Mouse (Mus musculus) lung, embryonic 16.5 days (tissue): Measurements from ENCODE around the gene Hmg20b. TPM values are rescaled to one million over a fixed set of nuclear protein-coding genes. Genes with fewer than 3 reads are reported as not detected.
A peak's percentile ranks its signal among the peaks of the same experiment; 100 is the strongest.

Source experiments
- ATAC-seq: fragments of 200-750 bp; cut with Nextera tagmentation; 2 replicates; pipeline ENCODE4 v1.8.0; 2017; ENCODE audit warnings: low read depth, mild to moderate bottlenecking, moderate library complexity
- H3K27ac ChIP-seq: fragments of 300-500 bp; sonication (generic); 2 replicates; pipeline ENCODE4 v1.5.1; 2014; ENCODE audit warnings: mild to moderate bottlenecking, control low read depth, low read length
- H3K27me3 ChIP-seq: fragments of 300-500 bp; sonication (generic); 2 replicates; pipeline ENCODE4 v1.6.1; 2014; ENCODE audit warnings: low read depth, low read length, mixed read lengths; ENCODE audit not compliant: control insufficient read depth, insufficient read depth
- H3K36me3 ChIP-seq: fragments of 300-500 bp; sonication (generic); 2 replicates; pipeline ENCODE4 v1.6.1; 2014; ENCODE audit warnings: low read length; ENCODE audit not compliant: control insufficient read depth, insufficient read depth
- H3K4me1 ChIP-seq: fragments of 300-500 bp; sonication (generic); replicated peaks from 2 replicates; pipeline ENCODE4 v1.6.1; 2014; ENCODE audit warnings: low read length, mixed read lengths; ENCODE audit not compliant: control insufficient read depth, insufficient read depth
- H3K4me2 ChIP-seq: fragments of 300-500 bp; sonication (generic); 2 replicates; pipeline ENCODE4 v1.6.1; 2014; ENCODE audit warnings: low read depth, low read length, control low read depth
- H3K4me3 ChIP-seq: fragments of 300-500 bp; sonication (generic); 2 replicates; pipeline ENCODE4 v1.5.1; 2014; ENCODE audit warnings: mild to moderate bottlenecking, low read length, control low read depth
- H3K9ac ChIP-seq: fragments of 300-500 bp; sonication (generic); 2 replicates; pipeline ENCODE4 v1.6.1; 2014; ENCODE audit warnings: low read length, control low read depth
- H3K9me3 ChIP-seq: fragments of 300-500 bp; sonication (generic); 2 replicates; pipeline ENCODE4 v1.6.1; 2016; ENCODE audit warnings: low read length; ENCODE audit not compliant: control insufficient read depth
- WGBS: fragments of 180-500 bp; shearing (Covaris S2); extraction: QIAGEN DNeasy Blood & Tissue Kit; methylation state at CpG from one replicate; pipeline ENCODE4 v1.1.7; 2014; 5-methylcytosine and 5-hydroxymethylcytosine counted together
- polyA plus RNA-seq: library from polyadenylated mRNA; unstranded; fragments of >200 nt; fragmentation: Nextera tagmentation; extraction: Ambion mirVana; gene quantifications from 2 replicates; pipeline ENCODE4 v1.2.1, GENCODE M21; 2015

Gene Hmg20b
- polyA plus RNA-seq, 1 experiment from 2014 or later: 93.2 TPM

DNA sequence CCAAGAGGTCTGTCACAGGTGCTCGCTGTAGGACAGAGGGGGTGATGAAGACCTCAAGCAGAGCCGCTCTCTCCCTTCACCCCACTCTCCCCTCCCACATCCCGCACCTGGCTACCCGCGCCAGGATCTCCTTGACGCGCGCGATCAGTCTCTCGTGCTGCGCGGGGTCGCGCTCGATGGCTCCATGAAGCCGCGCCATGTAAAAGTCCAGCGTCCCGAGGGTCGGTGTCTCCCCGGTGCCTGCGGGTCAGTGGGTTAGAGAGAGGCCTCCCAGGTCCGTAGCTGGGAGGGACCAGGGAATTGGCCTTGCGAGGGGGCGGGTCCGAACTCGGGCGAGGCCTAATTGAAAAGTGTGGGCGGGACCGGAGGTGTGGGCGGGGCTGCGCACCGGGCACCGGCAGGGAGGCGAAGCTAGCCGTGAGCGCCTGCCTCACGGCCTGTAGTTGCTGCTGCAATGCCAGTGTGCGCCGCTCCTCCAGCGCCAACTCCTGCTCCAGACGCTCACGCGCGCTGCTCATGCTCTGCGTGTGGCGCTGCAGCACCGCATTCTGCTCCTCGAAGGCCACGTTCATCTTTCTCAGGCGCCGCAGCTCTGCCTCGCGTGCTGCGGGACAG lies 3.7 kb downstream of the Hmg20b start:
- H3K9ac ChIP-seq: peak overlapping the region; percentile 59
- peaks cover 32% of the 10 kb centered on the region for H3K27me3 ChIP-seq
- peak overlapping the region; percentile 39 for H3K4me3 ChIP-seq
- H3K36me3 ChIP-seq: peaks cover 9% of the 10 kb centered on the region
- no peaks in the 10 kb centered on the region for H3K9me3 ChIP-seq
- H3K4me2 ChIP-seq: peak overlapping the region; percentile 63
- H3K27ac ChIP-seq: peak overlapping the region; percentile 41
- peak; percentile 16 for ATAC-seq
- WGBS: 10% methylated on average over 55 of the region's 55 CpGs
- H3K4me1 ChIP-seq: peaks cover 41% of the 10 kb centered on the region

DNA sequence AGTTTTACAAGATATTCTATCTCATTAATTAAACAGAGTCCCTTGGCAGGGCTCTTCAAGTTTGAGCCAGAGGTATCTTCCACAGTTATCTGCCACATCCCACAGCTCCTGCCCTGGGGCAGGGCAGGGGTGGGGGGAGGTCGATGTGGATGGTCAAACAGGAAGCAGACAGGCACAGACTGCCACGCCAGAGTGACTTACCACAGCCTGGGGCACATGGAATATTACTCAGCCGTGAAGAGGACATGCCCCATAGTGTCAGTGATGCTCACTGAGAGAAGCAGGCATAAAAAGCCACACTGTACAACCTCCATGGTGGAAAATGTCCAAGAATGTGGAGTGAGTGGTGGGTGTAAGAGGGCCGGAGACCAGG lies 5.1 kb downstream of the Hmg20b start:
- 82% methylated on average over 4 of the region's 4 CpGs for WGBS
- Histone ChIP-seq H3K9ac (no peak overlapping the region), H3K36me3 (peaks cover 9% of the 10 kb centered on the region), H3K4me2 (no peak overlapping the region), H3K27me3 (peaks cover 36% of the 10 kb centered on the region), H3K4me3 (no peak overlapping the region), H3K4me1 (peaks cover 34% of the 10 kb centered on the region), H3K27ac (no peak overlapping the region), H3K9me3 (no peaks in the 10 kb centered on the region)
- no peak for ATAC-seq

DNA sequence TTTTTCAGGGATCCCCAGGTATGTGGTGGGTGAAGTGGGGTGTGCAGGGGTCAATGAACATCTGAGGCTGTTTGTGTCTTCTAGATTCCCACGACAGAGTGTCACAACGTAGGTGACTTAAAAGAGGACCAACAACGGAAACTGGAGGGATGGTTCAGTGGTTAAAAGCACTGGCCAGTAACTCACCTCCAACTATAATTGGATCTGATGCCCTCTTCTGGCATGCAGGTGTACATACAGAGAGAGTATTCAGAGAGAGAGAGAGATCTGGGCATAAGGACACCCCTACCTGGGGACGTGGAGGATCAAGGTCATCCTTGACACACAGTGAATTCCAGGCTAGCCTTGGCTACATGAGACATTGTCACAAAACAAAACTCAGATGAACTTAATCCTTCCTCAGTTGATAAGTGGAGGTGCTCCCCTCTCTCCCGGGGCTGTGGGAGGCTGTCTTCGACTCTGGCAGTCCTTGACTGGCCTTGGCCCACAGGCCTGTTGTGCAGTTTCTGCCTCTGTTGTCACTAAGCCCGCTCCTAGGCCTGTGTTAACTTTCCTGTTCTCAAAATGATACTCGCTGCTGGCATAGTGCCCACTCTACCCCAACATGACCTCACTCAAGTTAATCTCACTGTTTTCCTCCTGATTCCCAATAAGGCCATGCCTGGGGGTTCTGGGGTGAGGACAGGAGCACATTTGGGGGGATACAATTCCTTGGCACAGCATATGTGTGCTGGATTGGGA lies 5.7 kb downstream of the Hmg20b start:
- H3K27ac ChIP-seq: no peak overlapping the region
- 41% methylated on average over 8 of the region's 8 CpGs for WGBS
- no peak overlapping the region for H3K4me3 ChIP-seq
- peaks cover 9% of the 10 kb centered on the region for H3K36me3 ChIP-seq
- no peak for ATAC-seq
- no peak overlapping the region for H3K4me2 ChIP-seq
- no peak overlapping the region for H3K9ac ChIP-seq
- H3K4me1 ChIP-seq: peaks cover 33% of the 10 kb centered on the region
- H3K9me3 ChIP-seq: no peaks in the 10 kb centered on the region
- H3K27me3 ChIP-seq: peaks cover 36% of the 10 kb centered on the region

DNA sequence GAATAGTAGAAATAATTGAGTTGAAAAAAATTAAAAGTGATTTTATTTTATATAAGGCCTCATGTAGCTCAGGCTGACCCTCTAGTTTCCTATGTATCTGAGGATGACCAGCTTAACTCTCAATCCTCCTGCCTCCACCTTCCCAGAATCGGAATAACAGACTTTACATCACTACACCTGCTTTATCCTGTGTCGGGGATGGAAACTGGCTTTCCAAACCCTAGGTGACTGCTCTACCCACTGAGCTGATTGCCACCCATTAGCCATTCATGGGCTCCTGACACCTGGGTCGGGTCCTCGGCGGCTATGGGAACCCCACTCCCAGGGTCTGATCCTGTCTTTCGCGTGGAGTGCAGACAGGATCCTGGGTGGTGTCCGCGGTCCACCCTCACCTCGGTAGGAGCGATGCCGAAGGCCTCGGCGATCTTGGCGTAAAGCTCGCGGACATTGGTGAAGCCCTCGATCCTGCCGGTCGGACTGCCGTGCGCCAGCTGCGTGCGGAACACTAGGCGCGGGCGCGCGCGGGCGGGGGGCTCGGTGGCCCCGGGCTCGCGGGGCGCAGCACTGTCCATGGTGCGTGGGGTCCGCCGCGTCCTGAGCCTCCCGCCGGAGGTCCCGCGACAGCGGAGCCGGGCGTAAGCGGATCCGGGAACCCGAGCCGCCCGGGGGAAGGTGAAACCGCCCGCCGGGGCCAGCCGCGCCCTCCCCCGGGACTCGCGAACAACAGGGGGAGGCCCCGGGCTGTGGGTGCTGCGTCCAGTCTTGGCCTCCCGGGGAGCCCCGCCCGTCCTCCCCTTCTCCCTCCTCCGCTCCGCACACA lies 7.4 kb downstream of the Hmg20b start, which contains the start of gene Gipc3:
Gipc3 (minus strand) TSS at position 581 of the 820 bp plus-strand sequence.
- H3K9me3 ChIP-seq: no peaks in the 10 kb centered on the region
- H3K4me3 ChIP-seq: peak within 1 kb of the TSS; percentile 56
- H3K4me1 ChIP-seq: peaks cover 23% of the 10 kb centered on the region
- H3K27ac ChIP-seq: no peak within 1 kb of the TSS
- peak within 1 kb of the TSS; percentile 90 for H3K4me2 ChIP-seq
- ATAC-seq: 0 out of 2 replicates have a peak, but pooled peaks have one; percentile 11
- 5% methylated on average over 50 of the region's 67 CpGs for WGBS
- H3K36me3 ChIP-seq: peaks cover 7% of the 10 kb centered on the region
- peak within 1 kb of the TSS; percentile 72 for H3K9ac ChIP-seq
- H3K27me3 ChIP-seq: peaks cover 36% of the 10 kb centered on the region

DNA sequence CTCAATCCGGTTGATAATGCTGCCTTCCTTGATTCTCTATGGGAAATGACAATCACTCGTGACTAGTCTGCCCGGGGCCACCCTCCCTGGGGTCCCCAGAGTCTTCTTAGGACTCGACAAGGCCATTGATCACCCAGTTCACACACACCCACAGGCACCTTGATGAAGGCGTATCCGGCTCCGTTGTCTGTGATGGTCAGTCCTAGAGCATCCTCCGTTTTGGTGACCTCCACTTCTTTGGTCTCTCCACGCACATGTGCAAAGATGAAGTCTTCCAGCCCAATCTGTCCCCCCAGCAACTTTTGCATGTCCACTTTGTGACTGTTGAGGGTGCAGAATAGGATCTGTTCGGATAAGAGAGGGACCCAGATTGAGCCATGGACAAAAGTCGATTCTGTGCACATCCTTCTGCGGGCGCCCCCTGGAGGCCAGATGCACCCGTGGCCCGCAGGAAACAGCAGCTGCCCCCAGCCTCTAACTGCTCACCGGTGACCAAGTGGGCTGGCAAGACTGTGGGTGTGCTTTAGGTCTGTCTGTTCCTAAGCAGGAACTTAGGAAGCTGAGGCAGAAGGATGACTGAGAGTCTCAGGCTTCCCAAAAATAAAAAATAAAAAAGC lies 8.8 kb downstream of the Hmg20b start:
- H3K27me3 ChIP-seq: peaks cover 36% of the 10 kb centered on the region
- peak; percentile 32; the same call in 1 of the 2 replicates for ATAC-seq

DNA sequence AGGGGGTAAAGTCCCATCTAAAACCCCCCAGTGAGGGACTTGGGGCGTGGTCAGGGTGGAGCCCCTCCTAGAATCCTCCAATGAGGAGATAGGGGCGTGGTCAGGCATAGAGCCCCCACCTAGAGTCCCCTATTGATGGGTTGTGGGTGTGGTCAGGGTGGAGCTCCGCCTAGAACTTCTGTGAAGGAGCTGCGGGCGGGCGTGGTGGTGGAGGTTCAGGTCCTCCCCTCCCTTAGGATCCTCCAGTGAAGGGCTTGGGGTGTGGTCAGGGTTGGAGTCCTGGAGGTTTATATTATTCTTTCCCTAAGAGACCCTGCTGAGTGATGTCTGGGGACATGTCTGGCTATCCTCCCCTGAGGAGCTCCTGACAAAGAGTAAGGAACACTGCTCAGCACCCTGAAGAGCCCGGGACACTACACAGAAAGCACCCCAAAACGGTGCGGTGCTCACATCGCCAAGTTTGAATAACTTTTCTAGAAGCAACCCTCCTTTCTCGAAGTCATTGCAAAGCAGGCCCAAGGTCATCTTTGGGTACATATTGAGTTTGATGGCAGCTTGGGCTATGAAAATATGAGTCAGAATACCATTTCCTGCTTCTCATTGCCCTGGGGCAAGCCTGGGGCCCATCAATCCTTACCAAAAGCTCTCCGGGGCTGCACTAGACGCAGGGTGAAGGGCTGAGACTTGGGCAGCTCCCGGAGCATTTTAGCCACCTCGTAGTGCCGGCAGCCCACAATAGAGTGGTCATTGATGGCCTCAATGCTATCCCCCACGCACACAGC lies 9.5 kb downstream of the Hmg20b start:
- WGBS: 45% methylated on average over 17 of the region's 17 CpGs
- no peak overlapping the region for H3K4me2 ChIP-seq
- no peak overlapping the region for H3K4me3 ChIP-seq
- no peak for ATAC-seq
- H3K9me3 ChIP-seq: no peaks in the 10 kb centered on the region
- H3K27ac ChIP-seq: no peak overlapping the region
- H3K4me1 ChIP-seq: peaks cover 16% of the 10 kb centered on the region
- peaks cover 36% of the 10 kb centered on the region for H3K27me3 ChIP-seq
- no peak overlapping the region for H3K9ac ChIP-seq
- 0 out of 2 replicates have a peak, but pooled peaks cover 2% of the 10 kb centered on the region for H3K36me3 ChIP-seq

More for the DNA sequence above, 8.8 kb downstream of the Hmg20b start:
- Histone ChIP-seq H3K27ac (no peak overlapping the region), H3K36me3 (0 out of 2 replicates have a peak, but pooled peaks cover 3% of the 10 kb centered on the region), H3K4me3 (no peak overlapping the region), H3K4me2 (no peak overlapping the region; the same call in 1 of the 2 replicates), H3K9me3 (no peaks in the 10 kb centered on the region), H3K4me1 (peaks cover 14% of the 10 kb centered on the region), H3K9ac (no peak overlapping the region)
- WGBS: 33% methylated on average over 16 of the region's 16 CpGs

DNA sequence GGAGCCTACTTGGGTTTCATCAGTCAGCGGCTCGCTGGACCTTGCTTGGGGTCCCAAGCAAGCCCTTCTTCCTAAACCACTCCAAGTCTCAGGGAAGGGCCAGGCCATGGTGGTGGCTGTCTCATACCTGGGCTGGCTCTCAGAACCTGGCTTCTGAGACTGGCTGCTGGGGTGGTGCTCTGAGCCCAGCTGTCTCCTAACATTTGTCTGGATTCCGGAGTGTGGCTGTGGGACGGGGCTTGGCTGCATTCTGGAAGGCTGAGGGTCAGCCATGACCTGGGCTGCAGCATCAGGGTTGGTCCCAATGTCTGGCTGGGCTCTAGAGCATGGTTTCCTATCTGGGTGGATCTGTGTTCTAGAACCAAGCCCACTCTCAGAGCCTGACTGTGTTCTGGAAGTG lies 13.7 kb downstream of the Hmg20b start:
- Histone ChIP-seq H3K27ac (peak overlapping the region; percentile 97), H3K36me3 (no peaks in the 10 kb centered on the region), H3K27me3 (peaks cover 10% of the 10 kb centered on the region), H3K4me2 (peak overlapping the region; percentile 14; the same call in 1 of the 2 replicates), H3K9me3 (no peaks in the 10 kb centered on the region), H3K4me1 (peaks cover 22% of the 10 kb centered on the region), H3K4me3 (no peak overlapping the region), H3K9ac (0 out of 2 replicates have a peak overlapping the region, but pooled peaks have one; percentile 45)
- no peak for ATAC-seq
- 92% methylated on average over 4 of the region's 4 CpGs for WGBS
